Mouse (Mus musculus): ENCODE measurements at regions not wholly inside any gene's neighbourhood (a gene's known extent, or its start where the extent isn't known, plus 50 kb on each side); places are given as distances from the start of the nearest gene placed in this dataset.

DNA sequence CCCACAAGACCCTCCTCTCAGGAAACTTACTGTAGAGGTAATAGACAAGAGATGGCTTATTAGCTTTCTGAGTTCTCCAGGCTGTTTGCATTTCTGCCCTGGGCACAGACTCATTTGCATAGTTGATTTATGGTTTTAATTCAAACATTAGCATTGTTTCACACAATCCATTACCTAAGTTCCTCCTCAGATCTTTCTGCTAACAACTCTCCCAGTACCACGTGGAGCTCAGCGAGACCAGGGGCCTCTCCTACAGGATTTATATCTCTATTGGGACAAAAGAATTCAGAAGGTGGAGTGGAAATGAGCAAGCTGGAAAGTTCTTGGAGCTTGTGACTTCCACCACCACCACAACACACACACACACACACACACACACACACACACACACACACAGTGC, 396.8 kb downstream of the Adra2a start:
- no peak for TF ChIP-seq POLR2A (IDR thresholded peaks at IDR 0.05; ENCODE audit: extremely low read depth, insufficient read depth, low read length)
- TF ChIP-seq CTCF (IDR thresholded peaks at IDR 0.05; ENCODE audit: low read depth, low read length), result no peak

Data from liver, adult 2 months (tissue).